Mouse (Mus musculus) regulatory T cell (primary cell): ENCODE measurements around the gene Cyp4x1.
"Not testable (repeated sequence)": the region's sequence is repeated elsewhere in the genome, so short reads cannot be mapped to it uniquely, and the experiment has no call there.

Experiments used
- in situ Hi-C: fragments of 300-600 bp; cut with MboI, MseI; formaldehyde crosslinking; loops from one replicate; pipeline ENCODE4 v1.15.1; 2025; ENCODE audit warnings: high pct_unique_total_duplicates

Cyp4x1 gene

DNA sequence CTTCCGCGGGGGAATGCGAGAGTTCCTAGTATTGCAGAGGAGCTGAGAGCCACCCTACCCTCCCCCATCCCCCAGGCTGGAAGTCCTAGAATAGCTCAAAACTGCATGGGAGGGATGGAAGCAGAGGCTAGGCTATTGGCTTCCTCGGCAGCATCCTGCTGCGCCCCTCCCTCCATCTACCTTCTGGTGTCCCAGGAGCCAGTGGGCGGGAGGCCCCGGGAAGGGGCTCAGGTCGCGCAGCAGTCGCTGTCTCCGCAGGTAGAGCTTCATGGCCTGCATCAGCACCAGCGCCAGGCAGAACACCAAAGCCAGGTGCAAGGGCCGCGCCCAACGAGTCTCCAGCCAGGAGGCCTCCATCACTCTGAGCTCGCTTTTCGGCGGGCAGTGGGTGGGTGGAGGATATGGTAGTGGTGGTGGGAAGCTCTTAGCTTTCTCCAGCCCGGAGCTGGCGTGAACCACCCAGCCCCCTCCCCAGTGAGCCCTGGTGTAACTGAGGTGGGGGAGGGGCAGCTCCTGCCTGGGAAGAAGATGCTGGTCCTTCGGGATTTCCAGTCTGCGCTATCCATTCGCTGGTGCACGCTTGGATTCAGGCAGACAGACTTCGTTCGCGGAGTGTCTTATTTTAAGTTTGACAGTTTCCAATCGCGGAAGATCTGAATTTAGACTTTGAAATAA, at the start of gene Cyp4x1:
TSS of gene Cyp4x1 (minus strand) at position 661 of the 675 bp plus-strand sequence.
- in situ Hi-C loops, result no loop called here

- in situ Hi-C loops, result not testable (repeated sequence)
Observed at GRCm38 (mm10) chr4:115176201-115176600, 42.1 kb upstream of the Cyp4x1 start.

DNA sequence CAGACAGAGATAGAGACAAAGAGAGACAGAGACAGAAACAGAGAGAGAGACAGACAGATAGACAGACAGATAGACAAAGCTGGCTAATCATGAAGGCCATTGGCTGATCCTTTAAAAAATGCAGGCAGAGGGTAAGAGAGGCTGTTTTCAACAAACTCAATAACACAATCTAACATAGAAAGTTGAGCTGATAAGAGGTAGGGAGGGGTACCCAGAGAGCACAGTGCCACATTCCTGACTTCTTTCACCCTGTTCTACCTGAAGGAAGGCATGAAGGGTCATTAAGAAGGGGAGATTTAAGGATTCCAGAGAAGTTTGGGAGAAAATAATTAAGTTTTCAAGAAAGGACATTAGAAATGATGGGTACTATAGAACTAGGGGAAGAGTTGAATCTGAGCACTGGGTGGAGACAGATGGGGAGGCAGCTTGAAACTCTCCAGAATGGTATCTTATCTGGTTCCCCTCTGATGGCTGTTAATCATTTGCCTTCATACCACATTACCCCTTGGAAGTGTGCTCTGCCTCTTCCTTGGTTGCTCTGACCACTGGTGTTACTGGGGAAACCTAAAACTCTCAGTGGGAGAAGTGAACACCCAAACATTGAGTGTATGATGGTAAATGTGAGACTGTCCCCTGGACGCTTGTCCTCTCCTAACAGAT, 40.7 kb upstream of the Cyp4x1 start:
- in situ Hi-C loops, result no loop called here

GRCm38 (mm10) chr4:115158963-115159362, 24.9 kb upstream of the Cyp4x1 start:
- in situ Hi-C loops, result not testable (repeated sequence)

DNA sequence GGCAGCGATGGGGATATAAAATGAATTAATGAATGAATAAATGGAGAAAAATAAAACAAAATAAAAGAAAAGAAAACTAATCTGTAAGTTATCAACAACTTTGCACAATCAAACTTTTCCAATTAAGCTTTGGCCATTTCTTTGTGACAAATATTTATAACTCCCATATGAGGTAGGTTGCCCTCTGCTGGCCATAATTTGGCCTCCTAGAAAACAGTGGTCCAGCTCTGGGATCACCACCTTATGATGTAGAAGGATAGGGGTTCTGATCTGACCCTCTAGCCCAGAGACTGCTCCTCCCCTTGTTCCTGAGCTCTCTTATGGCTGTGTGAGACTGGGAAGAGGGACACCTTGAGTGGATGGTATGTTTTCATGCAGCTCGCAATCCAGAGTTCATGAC, 20.6 kb upstream of the Cyp4x1 start:
- in situ Hi-C loops, result no loop called here

GRCm38 (mm10) chr4:115134296-115134630, 182 bp upstream of the Cyp4x1 start:
- in situ Hi-C loops, result no loop called here

DNA sequence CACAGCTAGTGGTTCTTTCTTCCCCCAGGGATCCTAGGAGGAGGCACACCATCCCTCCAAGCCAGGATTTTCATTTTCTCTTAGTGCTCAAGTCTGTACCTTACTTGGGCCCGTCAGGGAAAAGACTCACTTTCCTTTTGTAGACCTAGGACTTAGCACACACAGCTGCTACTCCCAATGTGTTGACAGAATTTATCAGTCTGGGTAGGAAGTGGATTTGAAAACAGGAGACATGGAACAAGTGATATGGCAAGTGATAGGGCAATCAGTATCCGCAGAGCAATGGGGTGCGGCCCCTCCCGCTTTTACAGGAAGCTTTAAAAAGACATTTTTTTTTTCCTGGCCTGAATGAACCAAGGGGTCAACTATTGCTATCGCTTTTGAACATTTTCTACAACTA, 996 bp downstream of the Cyp4x1 start:
- in situ Hi-C loops, result no loop called here

DNA sequence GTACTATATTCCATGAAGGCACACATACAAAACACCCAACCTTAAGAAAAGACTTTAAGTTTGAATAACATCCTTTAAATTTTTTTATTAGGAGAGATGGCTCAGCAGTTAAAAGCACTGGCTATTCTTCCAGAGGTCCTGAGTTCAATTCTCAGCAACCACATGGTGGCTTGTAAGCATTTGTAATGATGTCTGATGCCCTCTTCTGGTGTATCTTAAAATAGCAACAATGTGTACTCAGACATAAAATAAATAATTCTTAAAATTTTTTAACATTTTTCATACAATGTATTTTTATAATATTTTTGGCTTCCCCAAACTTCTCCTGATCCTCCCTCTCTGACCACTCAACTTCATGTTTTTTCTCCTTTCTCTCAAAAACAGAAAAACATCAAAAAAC, 9.4 kb downstream of the Cyp4x1 start:
- in situ Hi-C loops, result no loop called here

DNA sequence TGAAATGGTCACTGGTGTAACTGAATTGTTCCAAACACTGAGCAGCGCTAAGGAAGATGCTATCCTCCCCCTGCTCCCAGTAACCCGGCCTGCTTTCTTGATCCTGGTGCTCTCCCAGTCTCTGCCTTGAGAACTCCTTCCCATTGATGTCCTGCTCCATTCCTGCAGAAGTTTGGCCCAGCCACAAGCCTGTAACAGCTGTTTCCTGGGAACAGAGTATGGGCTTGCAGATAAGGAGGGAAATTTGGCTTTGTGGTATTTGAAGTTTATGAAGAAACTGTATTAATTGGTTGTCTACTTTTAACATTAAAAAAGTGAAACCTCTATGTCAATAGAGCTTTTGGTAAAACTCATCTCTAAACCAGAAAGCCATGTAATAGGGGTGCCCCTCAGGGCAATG, 10.6 kb downstream of the Cyp4x1 start:
- in situ Hi-C loops, result no loop called here

DNA sequence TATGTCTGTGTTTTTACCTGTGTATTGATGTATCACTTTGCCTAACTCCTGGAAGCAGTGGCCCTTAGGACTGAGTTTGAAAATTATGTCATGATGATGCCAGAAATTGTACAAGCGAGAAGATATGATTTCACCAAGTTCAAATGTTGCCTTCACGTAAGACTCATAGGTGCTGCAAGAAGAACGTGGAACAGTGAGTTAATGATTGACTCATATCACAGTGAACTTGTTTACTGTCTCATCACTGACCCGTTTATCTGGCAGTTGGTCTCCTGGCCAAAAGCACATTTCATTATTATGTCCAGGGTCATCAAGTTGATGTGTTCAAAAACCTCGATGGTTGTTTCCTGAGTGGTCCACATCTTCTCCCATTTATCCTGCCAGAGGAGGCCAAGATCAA, 12.5 kb downstream of the Cyp4x1 start:
- in situ Hi-C loops, result no loop called here

DNA sequence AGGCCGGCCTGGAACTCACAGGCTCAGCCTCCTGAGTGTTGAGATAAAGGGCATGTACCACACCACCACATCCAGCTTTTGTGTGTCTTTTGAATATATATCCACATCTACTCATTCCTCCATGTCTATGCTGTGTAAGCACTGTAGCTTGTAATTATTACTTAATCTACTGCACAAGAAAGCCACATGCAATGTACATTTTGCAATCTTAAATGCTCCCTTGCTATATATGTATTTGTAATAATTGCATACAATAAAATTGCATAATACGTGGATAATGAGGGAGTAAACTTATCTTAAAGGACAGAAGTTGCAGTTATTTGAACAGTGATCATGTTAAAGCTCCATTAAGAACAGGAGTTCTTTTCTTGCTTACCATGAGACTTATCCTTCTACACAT, 12.9 kb downstream of the Cyp4x1 start:
- in situ Hi-C loops, result no loop called here

- in situ Hi-C loops, result no loop called here
Observed at GRCm38 (mm10) chr4:115119642-115120041, 14.4 kb downstream of the Cyp4x1 start.

GRCm38 (mm10) chr4:115113266-115113665, 20.8 kb downstream of the Cyp4x1 start:
- in situ Hi-C loops, result no loop called here

GRCm38 (mm10) chr4:115111167-115111566, 22.9 kb downstream of the Cyp4x1 start:
- in situ Hi-C loops, result no loop called here

- in situ Hi-C loops, result no loop called here
Observed at GRCm38 (mm10) chr4:115103510-115103909, 30.6 kb downstream of the Cyp4x1 start.

DNA sequence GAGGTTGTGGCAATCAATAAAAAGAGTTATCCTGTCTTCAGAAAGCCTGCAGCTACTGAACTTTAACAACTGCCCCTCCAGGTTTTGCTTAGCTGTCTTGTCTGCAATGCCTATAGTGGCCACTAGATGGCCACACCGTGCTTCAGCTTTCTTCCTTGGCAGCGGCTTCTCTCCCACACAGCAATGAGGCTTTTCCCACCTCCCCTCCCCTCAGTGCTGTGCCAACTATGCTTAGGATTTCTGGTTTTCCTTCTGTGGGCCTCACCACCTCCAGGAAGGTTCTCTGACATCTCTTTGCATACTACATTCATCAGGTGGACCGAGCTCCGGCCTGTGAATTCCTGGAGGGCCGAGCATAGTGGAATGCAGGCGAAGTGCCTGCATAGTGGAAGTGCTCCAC, 32.4 kb downstream of the Cyp4x1 start:
- in situ Hi-C loops, result no loop called here

- in situ Hi-C loops, result no loop called here
Observed at GRCm38 (mm10) chr4:115097146-115097496, 37.0 kb downstream of the Cyp4x1 start.

- in situ Hi-C loops, result no loop called here
Observed at GRCm38 (mm10) chr4:115096435-115097145, 37.5 kb downstream of the Cyp4x1 start.

- in situ Hi-C loops, result no loop called here
Observed at GRCm38 (mm10) chr4:115095671-115096434, 38.2 kb downstream of the Cyp4x1 start.

GRCm38 (mm10) chr4:115094056-115094455, 40.0 kb downstream of the Cyp4x1 start:
- in situ Hi-C loops, result no loop called here

DNA sequence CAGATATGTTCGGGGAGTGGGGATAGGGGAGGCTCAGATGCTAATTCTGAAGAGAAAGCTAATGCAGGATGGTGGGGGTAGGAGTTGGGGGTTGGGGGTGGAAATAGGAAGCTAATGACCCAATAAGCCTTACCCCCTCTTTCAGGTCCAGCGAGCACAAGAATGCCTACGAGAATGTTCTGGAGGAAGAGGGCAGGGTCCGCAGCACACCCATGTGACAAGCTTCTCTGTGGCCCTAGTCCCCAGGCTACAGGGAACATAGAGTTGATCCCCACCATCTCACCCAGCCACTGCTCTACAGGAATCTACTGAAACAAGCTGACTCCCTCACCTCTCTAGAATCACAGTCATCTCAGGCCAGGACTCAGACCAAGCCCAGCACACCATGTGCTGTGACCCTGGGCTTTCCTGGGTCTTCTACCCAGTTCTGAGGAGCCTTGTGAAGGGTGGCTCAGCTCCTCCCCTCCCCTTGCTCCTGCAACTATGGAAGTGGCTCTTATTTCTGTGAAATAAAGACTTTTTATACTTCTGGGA, 40.7 kb downstream of the Cyp4x1 start:
- in situ Hi-C loops, result no loop called here

GRCm38 (mm10) chr4:115091806-115092205, 42.3 kb downstream of the Cyp4x1 start:
- in situ Hi-C loops, result no loop called here
